Mouse (Mus musculus): ENCODE measurements at regions not wholly inside any gene's neighbourhood (a gene's known extent, or its start where the extent isn't known, plus 50 kb on each side); places are given as distances from the start of the nearest gene placed in this dataset.
A peak's percentile ranks its signal among the peaks of the same experiment; 100 is the strongest.
"Not testable (repeated sequence)": the region's sequence is repeated elsewhere in the genome, so short reads cannot be mapped to it uniquely, and the experiment has no call there.

DNA sequence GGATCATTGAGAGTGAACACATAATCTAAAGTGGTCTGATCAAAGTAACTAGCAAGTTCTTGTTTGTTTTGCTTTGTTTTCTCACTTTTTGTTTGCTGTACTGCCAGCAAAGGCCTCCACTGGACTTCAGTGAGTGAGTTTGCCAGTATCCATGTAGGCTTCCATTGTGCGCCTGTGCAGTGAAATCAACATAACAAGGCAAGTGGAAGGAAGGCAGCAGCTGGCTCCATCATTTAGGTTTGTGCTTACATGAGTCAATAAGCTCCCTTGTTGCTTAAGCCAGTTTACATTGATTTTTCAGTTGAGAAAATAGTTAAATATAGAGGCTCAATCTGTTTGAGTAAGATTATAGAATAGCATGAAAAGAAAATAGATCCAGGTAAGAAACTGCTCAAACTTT is 1255.7 kb upstream of the Nudt12 start:
- WGBS: 63% methylated on average over 1 of the region's 1 CpGs
- Histone ChIP-seq H3K27ac (ENCODE audit: low read depth, low read length) (no peak overlapping the region), H3K27me3 (replicated peaks; ENCODE audit: control insufficient read depth, insufficient read depth, low read length) (no peaks in the 10 kb centered on the region), H3K9me3 (replicated peaks; ENCODE audit: control insufficient read depth, low read length) (no peaks in the 10 kb centered on the region), H3K4me3 (ENCODE audit: low read depth, low read length) (no peak overlapping the region), H3K4me2 (ENCODE audit: low read length) (no peak overlapping the region), H3K9ac (ENCODE audit: low read length) (no peak overlapping the region), H3K4me1 (ENCODE audit: control insufficient read depth, insufficient read depth, low read length) (no peaks in the 10 kb centered on the region), H3K36me3 (ENCODE audit: control insufficient read depth, insufficient read depth, low read length) (no peaks in the 10 kb centered on the region)
- ATAC-seq: no peak
- DNase-seq (ENCODE audit: low spot score): peak; percentile 29

DNA sequence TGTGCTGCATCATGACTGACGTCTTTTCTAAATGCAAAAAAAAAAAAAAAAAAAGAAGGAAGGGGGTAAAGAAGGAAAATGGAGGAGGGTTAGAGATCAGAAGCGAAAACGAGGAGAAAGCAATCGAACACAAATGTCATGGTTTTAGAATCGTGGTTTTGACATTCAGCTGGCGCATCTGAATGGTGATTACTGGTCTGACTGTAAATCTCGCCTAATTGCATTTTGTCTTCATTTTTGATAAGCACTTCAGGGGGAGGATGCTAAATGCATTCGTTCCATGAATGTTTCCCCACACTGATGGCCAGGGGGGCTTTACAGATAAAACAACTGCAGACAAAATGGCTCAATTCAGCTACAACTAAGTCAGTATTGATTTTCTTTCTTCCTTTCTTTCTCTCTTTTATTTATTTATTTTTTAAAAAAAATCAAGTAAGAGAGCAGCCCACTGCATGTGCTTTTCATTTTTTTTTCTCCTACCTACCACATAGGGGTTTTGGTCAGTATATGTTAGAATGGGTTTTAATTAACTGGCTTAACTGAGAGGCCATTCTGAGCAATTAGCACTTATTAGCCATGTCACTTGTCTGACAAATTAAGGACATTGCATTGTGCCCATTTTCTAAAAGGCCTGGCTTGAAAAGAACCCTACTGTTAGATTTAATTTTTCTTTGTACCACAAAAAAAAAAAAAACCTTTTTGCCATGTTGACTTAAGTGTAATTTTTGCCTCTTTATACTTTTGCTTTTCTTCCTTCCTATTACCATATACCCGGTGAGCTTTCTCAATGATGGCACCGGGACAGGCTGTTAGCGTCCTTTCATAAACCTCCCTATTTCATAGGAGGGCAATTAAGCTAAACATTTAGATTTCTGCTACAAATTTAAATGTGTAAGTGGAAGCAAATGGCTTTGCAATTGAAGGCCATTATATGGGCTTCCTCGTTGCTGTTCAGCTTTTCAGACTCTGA is 1254.4 kb upstream of the Nudt12 start:
- peak; percentile 88 for ATAC-seq
- H3K4me1 ChIP-seq (ENCODE audit: control insufficient read depth, insufficient read depth, low read length): no peaks in the 10 kb centered on the region
- H3K4me2 ChIP-seq (ENCODE audit: low read length): no peak overlapping the region
- H3K27me3 ChIP-seq (replicated peaks; ENCODE audit: control insufficient read depth, insufficient read depth, low read length): no peaks in the 10 kb centered on the region
- no peak overlapping the region for H3K9ac ChIP-seq (ENCODE audit: low read length)
- peak; percentile 77 for DNase-seq (ENCODE audit: low spot score)
- no peak overlapping the region for H3K27ac ChIP-seq (ENCODE audit: low read depth, low read length)
- no peak overlapping the region for H3K4me3 ChIP-seq (ENCODE audit: low read depth, low read length)
- WGBS: 32% methylated on average over 12 of the region's 12 CpGs
- no peaks in the 10 kb centered on the region for H3K9me3 ChIP-seq (replicated peaks; ENCODE audit: control insufficient read depth, low read length)
- no peaks in the 10 kb centered on the region for H3K36me3 ChIP-seq (ENCODE audit: control insufficient read depth, insufficient read depth, low read length)

DNA sequence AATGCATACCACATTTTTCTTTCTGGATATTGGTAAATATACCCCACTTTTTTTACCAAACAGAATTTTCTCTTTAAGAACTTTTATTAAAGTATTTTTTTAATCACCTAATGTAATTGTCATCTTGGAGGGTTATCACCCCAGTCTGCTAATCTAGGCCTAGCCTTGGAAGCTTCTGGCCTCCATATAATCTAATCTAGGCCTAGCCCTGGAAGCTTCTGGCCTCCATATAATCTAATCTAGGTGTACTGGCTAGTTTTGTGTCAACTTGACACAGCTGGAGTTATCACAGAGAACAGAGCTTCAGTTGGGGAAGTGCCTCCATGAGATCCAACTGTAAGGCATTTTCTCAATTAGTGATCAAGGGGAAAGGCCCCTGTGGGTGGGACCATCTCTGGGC is 1242.2 kb upstream of the Nudt12 start:
- H3K27me3 ChIP-seq (replicated peaks; ENCODE audit: control insufficient read depth, insufficient read depth, low read length); DNase-seq (ENCODE audit: low spot score); H3K27ac ChIP-seq (ENCODE audit: low read depth, low read length); H3K4me2 ChIP-seq (ENCODE audit: low read length); H3K9me3 ChIP-seq (replicated peaks; ENCODE audit: control insufficient read depth, low read length); H3K4me1 ChIP-seq (ENCODE audit: control insufficient read depth, insufficient read depth, low read length); ATAC-seq; H3K9ac ChIP-seq (ENCODE audit: low read length); H3K4me3 ChIP-seq (ENCODE audit: low read depth, low read length); H3K36me3 ChIP-seq (ENCODE audit: control insufficient read depth, insufficient read depth, low read length): not testable (repeated sequence)

GRCm38 (mm10) chr17:60249923-60250322 is 1236.8 kb upstream of the Nudt12 start:
- DNase-seq (ENCODE audit: low spot score) (no peak), ATAC-seq (no peak)
- Histone ChIP-seq H3K36me3 (ENCODE audit: control insufficient read depth, insufficient read depth, low read length) (no peaks in the 10 kb centered on the region), H3K27ac (ENCODE audit: low read depth, low read length) (no peak overlapping the region), H3K9me3 (replicated peaks; ENCODE audit: control insufficient read depth, low read length) (no peaks in the 10 kb centered on the region), H3K27me3 (replicated peaks; ENCODE audit: control insufficient read depth, insufficient read depth, low read length) (no peaks in the 10 kb centered on the region), H3K4me2 (ENCODE audit: low read length) (no peak overlapping the region), H3K4me1 (ENCODE audit: control insufficient read depth, insufficient read depth, low read length) (no peaks in the 10 kb centered on the region), H3K4me3 (ENCODE audit: low read depth, low read length) (no peak overlapping the region), H3K9ac (ENCODE audit: low read length) (no peak overlapping the region)
- 91% methylated on average over 1 of the region's 1 CpGs for WGBS

- Histone ChIP-seq H3K27ac (ENCODE audit: low read depth, low read length) (no peak overlapping the region), H3K4me1 (ENCODE audit: control insufficient read depth, insufficient read depth, low read length) (no peaks in the 10 kb centered on the region), H3K9ac (ENCODE audit: low read length) (no peak overlapping the region), H3K9me3 (replicated peaks; ENCODE audit: control insufficient read depth, low read length) (no peaks in the 10 kb centered on the region), H3K36me3 (ENCODE audit: control insufficient read depth, insufficient read depth, low read length) (no peaks in the 10 kb centered on the region), H3K4me3 (ENCODE audit: low read depth, low read length) (no peak overlapping the region), H3K4me2 (ENCODE audit: low read length) (no peak overlapping the region), H3K27me3 (replicated peaks; ENCODE audit: control insufficient read depth, insufficient read depth, low read length) (no peaks in the 10 kb centered on the region)
- ATAC-seq (peak; percentile 82), DNase-seq (ENCODE audit: low spot score) (peak; percentile 38)
- WGBS: 56% methylated on average over 2 of the region's 2 CpGs
These were observed 1221.3 kb upstream of the Nudt12 start for GRCm38 (mm10) chr17:60234519-60234918.

DNA sequence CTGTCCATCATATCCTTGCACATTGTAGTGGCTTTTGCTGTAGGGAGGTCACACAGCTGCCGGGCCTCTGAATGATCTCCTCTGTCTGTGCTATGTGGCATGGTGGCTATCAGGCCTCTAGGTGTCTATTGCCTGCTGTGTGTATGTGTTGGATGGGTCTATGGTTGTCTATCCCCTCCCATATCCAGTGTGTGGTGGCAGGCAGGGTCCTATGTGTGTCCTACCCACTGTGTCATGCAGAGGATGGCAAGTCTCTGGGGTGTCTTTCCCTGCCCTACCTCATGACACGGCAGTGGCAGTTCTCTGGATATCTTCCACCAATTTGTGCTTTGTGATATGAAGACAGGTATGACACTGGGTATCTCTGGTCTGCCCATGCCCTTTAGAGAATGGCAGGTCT is 1183.8 kb upstream of the Nudt12 start:
- no peak overlapping the region for H3K9ac ChIP-seq (ENCODE audit: low read length)
- DNase-seq (ENCODE audit: low spot score) (no peak), ATAC-seq (no peak)
- no peak overlapping the region for H3K4me2 ChIP-seq (ENCODE audit: low read length)
- no peaks in the 10 kb centered on the region for H3K27me3 ChIP-seq (replicated peaks; ENCODE audit: control insufficient read depth, insufficient read depth, low read length)
- no peaks in the 10 kb centered on the region for H3K9me3 ChIP-seq (replicated peaks; ENCODE audit: control insufficient read depth, low read length)
- no peaks in the 10 kb centered on the region for H3K36me3 ChIP-seq (ENCODE audit: control insufficient read depth, insufficient read depth, low read length)
- no peaks in the 10 kb centered on the region for H3K4me1 ChIP-seq (ENCODE audit: control insufficient read depth, insufficient read depth, low read length)
- 94% methylated on average over 2 of the region's 2 CpGs for WGBS
- no peak overlapping the region for H3K27ac ChIP-seq (ENCODE audit: low read depth, low read length)
- H3K4me3 ChIP-seq (ENCODE audit: low read depth, low read length): no peak overlapping the region

- no peak overlapping the region for H3K4me3 ChIP-seq (ENCODE audit: low read depth, low read length)
- DNase-seq (ENCODE audit: low spot score): peak; percentile 9
- H3K9me3 ChIP-seq (replicated peaks; ENCODE audit: control insufficient read depth, low read length): no peaks in the 10 kb centered on the region
- H3K27me3 ChIP-seq (replicated peaks; ENCODE audit: control insufficient read depth, insufficient read depth, low read length): no peaks in the 10 kb centered on the region
- H3K4me2 ChIP-seq (ENCODE audit: low read length): no peak overlapping the region
- ATAC-seq: no peak
- no peak overlapping the region for H3K27ac ChIP-seq (ENCODE audit: low read depth, low read length)
- WGBS: 81% methylated on average over 2 of the region's 2 CpGs
- no peaks in the 10 kb centered on the region for H3K36me3 ChIP-seq (ENCODE audit: control insufficient read depth, insufficient read depth, low read length)
- no peak overlapping the region for H3K9ac ChIP-seq (ENCODE audit: low read length)
- no peaks in the 10 kb centered on the region for H3K4me1 ChIP-seq (ENCODE audit: control insufficient read depth, insufficient read depth, low read length)
These were observed 1168.1 kb upstream of the Nudt12 start for GRCm38 (mm10) chr17:60181241-60181640.

- no peak for ATAC-seq
- no peak overlapping the region for H3K4me3 ChIP-seq (ENCODE audit: low read depth, low read length)
- no peaks in the 10 kb centered on the region for H3K36me3 ChIP-seq (ENCODE audit: control insufficient read depth, insufficient read depth, low read length)
- no peak overlapping the region for H3K27ac ChIP-seq (ENCODE audit: low read depth, low read length)
- no peaks in the 10 kb centered on the region for H3K9me3 ChIP-seq (replicated peaks; ENCODE audit: control insufficient read depth, low read length)
- H3K27me3 ChIP-seq (replicated peaks; ENCODE audit: control insufficient read depth, insufficient read depth, low read length): no peaks in the 10 kb centered on the region
- H3K9ac ChIP-seq (ENCODE audit: low read length): no peak overlapping the region
- H3K4me1 ChIP-seq (ENCODE audit: control insufficient read depth, insufficient read depth, low read length): no peaks in the 10 kb centered on the region
- no peak overlapping the region for H3K4me2 ChIP-seq (ENCODE audit: low read length)
- WGBS: 72% methylated on average over 4 of the region's 4 CpGs
- peak; percentile 2 for DNase-seq (ENCODE audit: low spot score)
These were observed 1167.5 kb upstream of the Nudt12 start for GRCm38 (mm10) chr17:60180646-60181045.

- Histone ChIP-seq H3K9me3 (replicated peaks; ENCODE audit: control insufficient read depth, low read length) (no peaks in the 10 kb centered on the region), H3K9ac (ENCODE audit: low read length) (no peak overlapping the region), H3K4me3 (ENCODE audit: low read depth, low read length) (no peak overlapping the region), H3K4me2 (ENCODE audit: low read length) (no peak overlapping the region), H3K36me3 (ENCODE audit: control insufficient read depth, insufficient read depth, low read length) (no peaks in the 10 kb centered on the region), H3K27me3 (replicated peaks; ENCODE audit: control insufficient read depth, insufficient read depth, low read length) (no peaks in the 10 kb centered on the region), H3K27ac (ENCODE audit: low read depth, low read length) (no peak overlapping the region), H3K4me1 (ENCODE audit: control insufficient read depth, insufficient read depth, low read length) (no peaks in the 10 kb centered on the region)
- ATAC-seq: no peak
- DNase-seq (ENCODE audit: low spot score): no peak
These were observed 1152.4 kb upstream of the Nudt12 start for GRCm38 (mm10) chr17:60165592-60165991.
